Mouse (Mus musculus) intestine, postnatal 0 days (tissue): ENCODE measurements around the gene Schip1. TPM values are rescaled to one million over a fixed set of nuclear protein-coding genes. Genes with fewer than 3 reads are reported as not detected.

Experiments used
- ATAC-seq: fragments of 200-750 bp; cut with Nextera tagmentation; 2 replicates; pipeline ENCODE4 v1.8.0; 2017; ENCODE audit warnings: mild to moderate bottlenecking, moderate TSS enrichment, moderate library complexity
- H3K27ac ChIP-seq: fragments of 300-500 bp; sonication (generic); 2 replicates; pipeline ENCODE4 v1.5.1; 2014; ENCODE audit warnings: mild to moderate bottlenecking, low read depth, low read length, moderate library complexity
- H3K27me3 ChIP-seq: fragments of 300-500 bp; sonication (generic); replicated peaks from 2 replicates; pipeline ENCODE4 v1.6.1; 2014; ENCODE audit warnings: low read length, mixed read lengths; ENCODE audit not compliant: control insufficient read depth, insufficient read depth
- H3K36me3 ChIP-seq: fragments of 300-500 bp; sonication (generic); 2 replicates; pipeline ENCODE4 v1.6.1; 2014; ENCODE audit warnings: mild to moderate bottlenecking, moderate library complexity; ENCODE audit not compliant: control insufficient read depth, insufficient read depth
- H3K4me1 ChIP-seq: fragments of 300-500 bp; sonication (generic); replicated peaks from 2 replicates; pipeline ENCODE4 v1.6.1; 2014; ENCODE audit warnings: antibody characterized with exemption, low read length, mixed read lengths; ENCODE audit not compliant: control insufficient read depth, insufficient read depth
- H3K4me2 ChIP-seq: fragments of 300-500 bp; sonication (generic); replicated peaks from 2 replicates; pipeline ENCODE4 v1.6.1; 2014; ENCODE audit warnings: low read depth, mild to moderate bottlenecking, moderate library complexity
- H3K4me3 ChIP-seq: fragments of 300-500 bp; sonication (generic); 2 replicates; pipeline ENCODE4 v1.5.1; 2014; ENCODE audit warnings: low read depth, low read length
- H3K9ac ChIP-seq: fragments of 300-500 bp; sonication (generic); 2 replicates; pipeline ENCODE4 v1.6.1; 2014; ENCODE audit warnings: mild to moderate bottlenecking, low read depth, low read length
- H3K9me3 ChIP-seq: fragments of 300-500 bp; sonication (generic); 2 replicates; pipeline ENCODE4 v1.6.1; 2016; ENCODE audit warnings: mixed run types; ENCODE audit not compliant: control insufficient read depth
- CTCF ChIP-seq: sonication (generic); IDR thresholded peaks from 2 replicates; pipeline ENCODE4 v1.5.1; 2016; ENCODE audit warnings: low read depth, mild to moderate bottlenecking, control low read depth, antibody characterized with exemption, moderate library complexity
- WGBS: fragments of 180-500 bp; shearing (Covaris S2); extraction: QIAGEN DNeasy Blood & Tissue Kit; methylation state at CpG from one replicate; pipeline ENCODE4 v1.1.7; 2014; 5-methylcytosine and 5-hydroxymethylcytosine counted together
- polyA plus RNA-seq: library from polyadenylated mRNA; unstranded; fragments of >200 nt; fragmentation: Nextera tagmentation; extraction: Ambion mirVana; gene quantifications from 2 replicates; pipeline ENCODE4 v1.2.1, GENCODE M21; 2015

Gene Schip1
- polyA plus RNA-seq, 1 experiment from 2014 or later, result 24.2 TPM

- Histone ChIP-seq H3K27me3 (no peaks in the 10 kb centered on the region), H3K27ac (no peak overlapping the region), H3K9ac (no peak overlapping the region), H3K4me3 (no peak overlapping the region), H3K9me3 (no peaks in the 10 kb centered on the region), H3K4me1 (no peaks in the 10 kb centered on the region), H3K36me3 (no peaks in the 10 kb centered on the region), H3K4me2 (no peak overlapping the region)
- TF ChIP-seq CTCF, result no peak
- ATAC-seq, result no peak
- 41% methylated on average over 1 of the region's 1 CpGs for WGBS
Observed at GRCm38 (mm10) chr3:68252335-68252734, 187.7 kb downstream of the Schip1 start.

DNA sequence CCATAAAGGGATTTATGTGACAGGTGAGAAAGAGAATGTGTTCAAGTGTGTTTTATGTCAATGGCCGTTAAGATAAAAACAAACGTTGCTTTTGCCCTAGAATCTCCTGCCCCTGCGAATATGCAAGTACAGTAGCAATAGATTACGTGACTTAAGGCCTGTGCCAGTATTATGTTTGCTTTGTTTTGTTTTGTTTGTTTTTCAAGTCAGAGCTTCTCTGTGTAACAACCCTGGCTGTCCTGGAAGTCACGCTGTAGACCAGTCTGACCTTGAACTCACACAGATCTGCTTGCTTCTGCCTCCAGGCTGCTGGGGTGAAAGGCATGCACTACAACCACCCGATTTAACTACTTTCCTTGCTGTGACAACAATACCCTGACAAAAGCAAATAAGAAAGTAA is 197.7 kb downstream of the Schip1 start:
- no peak for TF ChIP-seq CTCF
- Histone ChIP-seq H3K4me2 (no peak overlapping the region), H3K27me3 (no peaks in the 10 kb centered on the region), H3K4me1 (no peaks in the 10 kb centered on the region), H3K4me3 (no peak overlapping the region), H3K27ac (no peak overlapping the region), H3K9me3 (no peaks in the 10 kb centered on the region), H3K36me3 (no peaks in the 10 kb centered on the region), H3K9ac (no peak overlapping the region)
- 41% methylated on average over 6 of the region's 6 CpGs for WGBS
- ATAC-seq, result no peak

DNA sequence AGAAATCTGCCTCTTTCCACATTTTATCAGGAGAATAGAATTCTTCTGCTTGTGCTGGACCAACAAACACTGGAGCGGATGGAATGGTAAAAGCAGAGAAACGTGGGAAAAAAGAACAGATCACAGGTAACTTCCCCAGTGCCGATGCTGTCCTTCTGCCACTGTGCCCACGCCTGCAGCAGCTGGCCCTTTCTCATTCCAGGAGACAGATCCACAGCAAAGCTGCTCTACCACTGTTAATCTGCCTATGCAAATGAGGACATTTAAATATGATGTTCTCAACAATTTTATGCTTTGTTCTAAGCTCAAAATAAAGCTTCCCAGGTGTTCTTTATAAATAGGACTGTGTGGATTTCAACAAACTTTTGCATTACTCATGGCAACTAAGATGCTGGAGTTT is 203.3 kb downstream of the Schip1 start:
- 84% methylated on average over 4 of the region's 4 CpGs for WGBS

DNA sequence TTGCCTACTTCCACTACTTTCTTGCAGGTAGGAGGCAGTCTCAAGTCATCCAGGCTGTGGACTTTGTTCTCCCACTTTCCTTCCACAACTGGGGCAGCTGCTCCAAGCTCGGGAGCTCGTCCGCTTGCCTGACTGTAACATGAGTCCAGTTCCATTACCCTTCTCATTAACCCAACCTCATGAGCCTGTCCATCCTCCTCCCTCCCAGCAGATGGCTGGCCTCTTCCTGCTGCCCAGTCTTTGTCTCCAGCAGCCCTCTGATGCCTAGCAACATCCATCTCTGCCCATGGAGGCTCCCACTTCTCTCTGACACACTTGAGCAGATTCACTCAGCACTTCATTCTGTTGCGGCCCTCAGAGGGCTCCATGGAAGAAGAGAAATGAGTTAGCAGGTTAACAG is 204.6 kb downstream of the Schip1 start:
- WGBS, result 90% methylated on average over 4 of the region's 4 CpGs
- Histone ChIP-seq H3K9me3 (no peaks in the 10 kb centered on the region), H3K4me1 (no peaks in the 10 kb centered on the region), H3K9ac (no peak overlapping the region), H3K4me3 (no peak overlapping the region), H3K27me3 (no peaks in the 10 kb centered on the region), H3K4me2 (no peak overlapping the region), H3K27ac (no peak overlapping the region), H3K36me3 (no peaks in the 10 kb centered on the region)
- no peak for ATAC-seq
- no peak for TF ChIP-seq CTCF

More for the DNA sequence above, 203.3 kb downstream of the Schip1 start:
- H3K9ac ChIP-seq, result no peak overlapping the region
- no peak for ATAC-seq
- H3K27me3 ChIP-seq, result no peaks in the 10 kb centered on the region
- no peak overlapping the region for H3K4me2 ChIP-seq
- H3K27ac ChIP-seq, result no peak overlapping the region
- H3K4me3 ChIP-seq, result no peak overlapping the region
- no peaks in the 10 kb centered on the region for H3K36me3 ChIP-seq
- H3K4me1 ChIP-seq, result no peaks in the 10 kb centered on the region
- no peak for TF ChIP-seq CTCF
- H3K9me3 ChIP-seq, result no peaks in the 10 kb centered on the region

DNA sequence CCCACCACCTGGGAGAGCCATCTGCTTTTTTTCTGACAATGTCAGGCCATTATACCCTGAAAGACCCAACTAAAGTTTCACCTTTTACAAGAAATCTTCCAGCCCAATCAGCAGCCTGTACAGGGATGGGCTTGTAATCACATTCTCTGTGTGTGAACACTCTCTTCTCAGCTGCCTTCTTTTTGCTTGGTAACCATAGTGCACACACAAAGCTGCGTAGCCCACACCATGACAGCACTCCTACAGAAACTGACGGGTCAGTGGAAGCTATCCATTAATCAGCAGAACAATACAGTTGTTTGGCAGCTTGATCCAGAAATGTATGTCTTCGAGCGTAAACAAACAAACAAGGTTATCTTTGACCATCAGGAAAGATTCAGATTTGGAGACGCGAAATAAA is 205.6 kb downstream of the Schip1 start:
- Histone ChIP-seq H3K27me3 (no peaks in the 10 kb centered on the region), H3K9ac (no peak overlapping the region), H3K4me2 (no peak overlapping the region), H3K4me1 (no peaks in the 10 kb centered on the region), H3K9me3 (no peaks in the 10 kb centered on the region), H3K27ac (no peak overlapping the region), H3K4me3 (no peak overlapping the region), H3K36me3 (no peaks in the 10 kb centered on the region)
- WGBS, result 81% methylated on average over 6 of the region's 6 CpGs
- TF ChIP-seq CTCF, result no peak
- ATAC-seq, result no peak

DNA sequence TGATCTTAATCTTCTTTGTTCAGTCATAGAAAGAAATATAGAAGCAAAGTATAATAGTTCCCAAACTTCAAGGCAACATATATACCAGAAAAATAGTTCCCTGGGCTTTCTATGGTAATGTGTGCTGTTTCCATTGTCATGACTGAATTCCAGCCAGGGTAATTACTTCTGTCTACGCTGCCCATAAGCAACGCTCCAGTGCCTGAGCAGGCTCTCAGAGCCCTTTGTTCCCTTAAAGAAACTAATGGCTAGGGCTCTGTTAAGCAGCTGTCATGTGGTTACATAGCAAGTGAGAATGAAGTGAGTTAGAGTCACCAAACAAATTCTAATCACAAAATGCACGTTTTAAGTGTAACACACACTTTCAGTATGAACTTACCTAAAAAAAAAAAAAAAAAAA is 206.9 kb downstream of the Schip1 start:
- no peak overlapping the region for H3K9ac ChIP-seq
- no peak for TF ChIP-seq CTCF
- H3K4me2 ChIP-seq, result no peak overlapping the region
- no peak overlapping the region for H3K4me3 ChIP-seq
- H3K4me1 ChIP-seq, result no peaks in the 10 kb centered on the region
- no peak for ATAC-seq
- no peaks in the 10 kb centered on the region for H3K36me3 ChIP-seq
- WGBS, result 58% methylated on average over 3 of the region's 3 CpGs
- H3K9me3 ChIP-seq, result no peaks in the 10 kb centered on the region
- H3K27me3 ChIP-seq, result no peaks in the 10 kb centered on the region
- no peak overlapping the region for H3K27ac ChIP-seq

GRCm38 (mm10) chr3:68271881-68272280 is 207.3 kb downstream of the Schip1 start:
- H3K4me2 ChIP-seq, result no peak overlapping the region
- TF ChIP-seq CTCF, result no peak
- no peak overlapping the region for H3K27ac ChIP-seq
- no peaks in the 10 kb centered on the region for H3K27me3 ChIP-seq
- no peak for ATAC-seq
- no peak overlapping the region for H3K4me3 ChIP-seq
- H3K36me3 ChIP-seq, result no peaks in the 10 kb centered on the region
- WGBS, result 78% methylated on average over 3 of the region's 3 CpGs
- H3K4me1 ChIP-seq, result no peaks in the 10 kb centered on the region
- no peaks in the 10 kb centered on the region for H3K9me3 ChIP-seq
- no peak overlapping the region for H3K9ac ChIP-seq
